Comparison of ENCODE assay signal across 26 mouse cellular contexts in the genomic region with DNA sequence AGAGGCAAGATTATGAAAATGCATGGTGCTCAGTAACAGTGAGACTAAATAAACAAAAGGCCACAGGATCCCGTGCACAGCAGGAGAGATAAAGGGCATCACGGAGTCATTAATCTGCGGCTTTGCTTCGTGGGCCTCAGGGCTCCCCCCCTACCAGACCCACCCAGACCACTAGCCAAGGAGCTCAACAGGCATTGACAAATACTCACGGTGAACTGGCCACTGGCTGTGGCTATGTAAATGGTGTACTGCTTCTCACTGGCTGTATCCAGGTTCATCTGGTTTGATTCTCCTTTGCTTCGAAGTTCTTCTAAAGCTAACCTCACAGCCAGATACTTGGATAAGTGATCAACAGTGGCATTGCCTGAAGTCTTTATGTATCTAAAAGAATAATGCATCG. TPM values are rescaled to one million over a fixed set of nuclear protein-coding genes. Genes with fewer than 3 reads are reported as not detected.
DNase-seq lines count a peak whose midpoint lies in the region; ATAC-seq lines count a peak whose summit lies in the region.
"Had no signal": no experiment of that assay in that cellular context is flagged by ENCODE, and none has a peak within 500 bp of the region (broad histone marks: within the 10 kb centered on the region; RNA-seq: fewer than 3 reads in every experiment).

No protein-coding gene starts in this region.

- H3K27me3 ChIP-seq in kidney, embryonic 14.5 days (ENCODE audit: control insufficient read depth, insufficient read depth, low read length) = no peaks in the 10 kb centered on the region
- no peaks in the 10 kb centered on the region for H3K27me3 ChIP-seq in kidney, embryonic 15.5 days
- H3K27me3 ChIP-seq: forebrain, embryonic 13.5 days; heart, embryonic 12.5 days; heart, embryonic 15.5 days; hindbrain, embryonic 12.5 days; intestine, embryonic 15.5 days had no signal

- no peak overlapping the region for H3K27ac ChIP-seq in kidney, embryonic 14.5 days (ENCODE audit: low read depth, low read length)
- H3K27ac ChIP-seq in kidney, embryonic 15.5 days = no peak overlapping the region
- H3K27ac ChIP-seq: forebrain, embryonic 10.5 days; forebrain, embryonic 13.5 days; gastrocnemius, adult 2 months; heart, embryonic 15.5 days; hindbrain, embryonic 12.5 days; intestine, embryonic 15.5 days had no signal

- no peak overlapping the region for H3K9ac ChIP-seq in kidney, embryonic 14.5 days (ENCODE audit: low read depth, low read length)
- H3K9ac ChIP-seq in kidney, embryonic 15.5 days = no peak overlapping the region
- H3K9ac ChIP-seq: forebrain, embryonic 13.5 days; heart, embryonic 12.5 days; heart, embryonic 15.5 days; hindbrain, embryonic 12.5 days; intestine, embryonic 15.5 days had no signal

- H3K4me1 ChIP-seq in kidney, embryonic 14.5 days (ENCODE audit: control insufficient read depth, insufficient read depth, low read length) = no peaks in the 10 kb centered on the region
- 0 out of 2 replicates have a peak, but pooled peaks cover 3% of the 10 kb centered on the region for H3K4me1 ChIP-seq in kidney, embryonic 15.5 days
- H3K4me1 ChIP-seq: forebrain, embryonic 10.5 days; forebrain, embryonic 13.5 days; heart, embryonic 12.5 days; heart, embryonic 15.5 days; intestine, embryonic 15.5 days had no signal

- WGBS in kidney, embryonic 14.5 days = 55% methylated on average over 7 of the region's 7 CpGs
- 52% methylated on average over 7 of the region's 7 CpGs for WGBS in kidney, embryonic 15.5 days

- ATAC-seq in kidney, embryonic 14.5 days (ENCODE audit: low FRiP score, low TSS enrichment) = peak; percentile 71; the same call in 1 of the 2 replicates
- ATAC-seq in kidney, embryonic 15.5 days (replicated peaks; ENCODE audit: low FRiP score) = no peak
- ATAC-seq: CD4-positive, CD25-positive, alpha-beta regulatory T cell, adult 4 months; forebrain, embryonic 13.5 days; forebrain, embryonic 16.5 days; hindbrain, embryonic 16.5 days; intestine, embryonic 15.5 days had no signal

- H3K4me2 ChIP-seq in kidney, embryonic 14.5 days (replicated peaks; ENCODE audit: low read depth, low read length) = no peak overlapping the region
- H3K4me2 ChIP-seq in kidney, embryonic 15.5 days = no peak overlapping the region
- H3K4me2 ChIP-seq: forebrain, embryonic 13.5 days; heart, embryonic 12.5 days; heart, embryonic 15.5 days; hindbrain, embryonic 12.5 days; intestine, embryonic 15.5 days had no signal

- peaks cover 64% of the 10 kb centered on the region for H3K36me3 ChIP-seq in kidney, embryonic 14.5 days (ENCODE audit: control insufficient read depth, insufficient read depth, low read length)
- H3K36me3 ChIP-seq in kidney, embryonic 15.5 days = peaks cover 71% of the 10 kb centered on the region

- H3K9me3 ChIP-seq in kidney, embryonic 14.5 days (ENCODE audit: control insufficient read depth, low read length) = no peaks in the 10 kb centered on the region
- no peaks in the 10 kb centered on the region for H3K9me3 ChIP-seq in kidney, embryonic 15.5 days (replicated peaks)
- H3K9me3 ChIP-seq: forebrain, embryonic 10.5 days; forebrain, embryonic 13.5 days; heart, embryonic 12.5 days; heart, embryonic 15.5 days; hindbrain, embryonic 12.5 days; intestine, embryonic 15.5 days had no signal

- DNase-seq in retina, postnatal 1 day = peak; percentile 17
- DNase-seq in retina, embryonic 14.5 days (ENCODE audit: low spot score) = no peak
- DNase-seq in ZHBTc4 (ENCODE audit: low read depth, low spot score) = peak; percentile 89
- DNase-seq in gastrocnemius, postnatal 4 days (ENCODE audit: low spot score in 2 of 2) = no peak
- DNase-seq: adrenal gland, adult 2 months; adrenal gland, postnatal 14 days; cerebellum, adult 11 months; cerebellum, adult 2 months; cerebellum, adult 9-11 months; cerebellum, postnatal 25 days; gastrocnemius, adult 2 months; gastrocnemius, postnatal 14 days; heart, adult 18-20 months; heart, postnatal 10 days; heart, postnatal 4 days had no signal

- H3K4me3 ChIP-seq in kidney, embryonic 14.5 days (ENCODE audit: low read length) = no peak overlapping the region
- no peak overlapping the region for H3K4me3 ChIP-seq in kidney, embryonic 15.5 days (replicated peaks)
- H3K4me3 ChIP-seq: forebrain, embryonic 10.5 days; forebrain, embryonic 13.5 days; gastrocnemius, adult 2 months; heart, embryonic 12.5 days; heart, embryonic 15.5 days; hindbrain, embryonic 12.5 days; intestine, embryonic 15.5 days had no signal

RNA-seq across cellular contexts. Expression of a gene that starts 29.3 kb away (rescaled TPM):
- 82.7 and 105 TPM in 2 replicates for polyA plus RNA-seq in kidney, embryonic 14.5 days (2014; fragmentation: Nextera tagmentation; extraction: Ambion mirVana)
- 91.4 and 94.8 TPM in 2 replicates for polyA plus RNA-seq in kidney, embryonic 15.5 days (2015; fragmentation: Nextera tagmentation; extraction: Ambion mirVana)
- total RNA-seq in gastrocnemius, postnatal 4 days (2021) = 10 to 100 TPM; 31.8 to 37.4 TPM

RNA-seq across cellular contexts. Expression of a gene that starts 43.1 kb away (rescaled TPM):
- polyA plus RNA-seq in kidney, embryonic 14.5 days (2014; fragmentation: Nextera tagmentation; extraction: Ambion mirVana) = 41.7 and 48.0 TPM in 2 replicates
- polyA plus RNA-seq in kidney, embryonic 15.5 days (2015; fragmentation: Nextera tagmentation; extraction: Ambion mirVana) = 46.4 and 50.4 TPM in 2 replicates
- total RNA-seq in gastrocnemius, postnatal 4 days (2021) = 10 to 100 TPM; 14.5 to 17.4 TPM

RNA-seq across cellular contexts. Expression of a gene that starts 43.2 kb away (rescaled TPM):
- polyA plus RNA-seq in kidney, embryonic 14.5 days (2014; fragmentation: Nextera tagmentation; extraction: Ambion mirVana) = 27.6 and 27.9 TPM in 2 replicates
- 27.4 and 30.5 TPM in 2 replicates for polyA plus RNA-seq in kidney, embryonic 15.5 days (2015; fragmentation: Nextera tagmentation; extraction: Ambion mirVana)
- 1 to 10 TPM; 7.7 to 9.8 TPM for total RNA-seq in gastrocnemius, postnatal 4 days (2021)

Comparison
In these comparisons a context has a peak if more than half of its experiments do, and no peak if none do; other contexts are left out.
1. DNase-seq: peak in retina, postnatal 1 day (single experiment) and ZHBTc4 (single experiment); none in retina, embryonic 14.5 days (single experiment) and gastrocnemius, postnatal 4 days (0 of 2).